Mouse (Mus musculus) retina, postnatal 7 days (tissue): ENCODE measurements around the gene Gm2696.

Experiments used
- DNase-seq: peaks from one replicate; pipeline ENCODE4 v3.0.0-alpha.2; 2012; ENCODE audit warnings: low read depth, low spot score

Gene Gm2696

GRCm38 (mm10) chr10:77846961-77847360 is 32.5 kb downstream of the Gm2696 start:
- DNase-seq, result no peak

GRCm38 (mm10) chr10:77847538-77847937 is 33.1 kb downstream of the Gm2696 start:
- no peak for DNase-seq

DNA sequence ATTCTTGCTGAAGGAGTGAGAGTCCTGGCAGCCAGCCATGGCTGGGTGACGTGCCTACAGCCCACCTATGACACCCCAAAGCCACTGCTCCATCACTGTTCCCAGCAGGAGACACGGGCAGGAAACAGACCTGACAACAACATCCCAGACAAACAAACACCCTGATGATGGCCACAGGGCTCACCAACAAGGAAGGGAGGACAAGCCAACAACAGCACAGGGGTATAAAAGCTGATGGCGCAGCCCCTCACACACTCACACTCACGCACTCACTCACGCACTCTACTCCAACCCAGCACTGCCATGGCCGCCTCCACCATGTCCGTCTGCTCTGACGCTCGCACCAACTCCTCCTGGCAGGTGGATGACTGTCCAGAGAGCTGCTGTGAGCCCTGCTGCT is 38.1 kb downstream of the Gm2696 start, which contains the start of gene Gm10318:
Gene Gm10318, plus strand, starts transcription at position 301 of the 400 bp plus-strand sequence.
- DNase-seq, result no peak

GRCm38 (mm10) chr10:77861675-77862074 is 47.2 kb downstream of the Gm2696 start, which contains the start of gene Gm3285:
Gene Gm3285 (plus strand): TSS chr10:77861975.
- no peak for DNase-seq

- DNase-seq, result no peak
These were observed 49.7 kb downstream of the Gm2696 start for GRCm38 (mm10) chr10:77864067-77864761.

DNA sequence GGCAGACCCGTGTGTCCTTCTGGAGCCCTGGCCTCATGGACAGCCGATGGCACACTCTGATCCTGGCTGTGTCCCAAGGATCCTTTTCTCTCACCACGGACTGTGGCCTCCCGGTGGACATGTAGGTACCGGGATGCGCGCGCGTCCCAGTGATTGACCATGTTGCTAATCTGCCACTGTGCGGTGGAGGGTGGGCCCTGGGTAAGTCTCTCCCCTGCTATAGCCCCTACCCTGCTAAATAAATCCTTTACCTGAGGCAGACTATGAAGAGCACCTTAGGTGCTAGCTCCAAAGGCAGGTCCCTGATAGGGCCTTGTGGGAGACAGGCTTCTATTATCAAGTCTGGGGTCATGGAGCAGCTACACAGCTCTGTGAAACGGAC is 50.3 kb downstream of the Gm2696 start:
- DNase-seq, result no peak

- DNase-seq, result no peak
These were observed 53.1 kb downstream of the Gm2696 start for GRCm38 (mm10) chr10:77867546-77867945.

GRCm38 (mm10) chr10:77869651-77870050 is 55.2 kb downstream of the Gm2696 start:
- DNase-seq, result no peak

DNA sequence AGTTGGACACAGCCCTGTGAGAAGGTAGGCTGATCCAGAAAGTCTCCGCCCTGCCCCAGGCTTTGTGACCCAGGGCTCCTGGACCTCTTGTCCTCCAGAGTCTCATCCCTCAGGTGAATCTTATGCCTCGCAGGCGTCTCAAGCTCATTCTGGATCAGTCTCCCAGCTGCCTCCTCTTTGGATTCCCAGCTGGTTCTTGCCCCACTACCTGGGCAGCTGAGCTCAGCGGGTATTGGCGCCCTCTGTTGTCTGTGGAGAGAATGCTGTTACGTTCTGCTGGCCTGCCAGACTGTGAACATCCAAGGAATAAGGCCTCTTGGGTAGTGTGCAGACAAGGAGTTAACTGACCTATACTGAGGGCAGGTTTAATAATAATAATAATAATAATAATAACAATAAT is 64.5 kb downstream of the Gm2696 start:
- DNase-seq, result no peak

DNA sequence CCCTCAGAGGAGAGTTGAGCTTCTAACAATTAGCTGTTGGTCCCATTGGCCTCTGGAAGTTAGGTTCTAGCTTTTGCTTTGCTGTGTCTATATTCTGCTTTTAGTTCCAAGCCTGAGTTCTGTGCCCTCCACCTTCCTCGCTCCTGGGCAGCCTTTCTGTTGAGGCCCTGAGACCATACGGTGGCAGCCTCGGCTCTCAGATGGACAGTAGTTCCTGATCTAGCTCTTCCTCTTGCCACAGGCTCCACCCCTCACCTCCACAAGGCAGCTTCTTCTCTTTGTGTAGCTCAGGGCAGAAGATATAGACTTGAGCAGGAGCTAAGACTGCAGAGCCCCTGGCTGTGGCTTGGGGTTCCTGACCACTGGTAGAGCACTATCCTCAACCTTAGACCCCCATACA is 65.8 kb downstream of the Gm2696 start:
- no peak for DNase-seq

- no peak for DNase-seq
These were observed 68.1 kb downstream of the Gm2696 start for GRCm38 (mm10) chr10:77882553-77882952.
